Mouse (Mus musculus) kidney, postnatal 0 days (tissue): ENCODE data around the gene Gm21970. TPM values are rescaled to one million over a fixed set of nuclear protein-coding genes. Genes with fewer than 3 reads are reported as not detected.

Source experiments
- ATAC-seq: fragments of 200-750 bp; cut with Nextera tagmentation; replicated peaks from 2 replicates; pipeline ENCODE4 v1.8.0; 2017; ENCODE audit warnings: low read depth, moderate number of reproducible peaks, moderate TSS enrichment, moderate library complexity; ENCODE audit not compliant: low FRiP score
- DNase-seq: peaks from one replicate; pipeline ENCODE4 v3.0.0-alpha.2; 2016; ENCODE audit warnings: low spot score
- H3K27ac ChIP-seq: fragments of 300-500 bp; sonication (generic); 2 replicates; pipeline ENCODE4 v1.5.1; 2014; ENCODE audit warnings: mild to moderate bottlenecking
- H3K27me3 ChIP-seq: fragments of 300-500 bp; sonication (generic); 2 replicates; pipeline ENCODE4 v1.6.1; 2014; ENCODE audit warnings: low read length, mixed read lengths; ENCODE audit not compliant: insufficient read depth
- H3K36me3 ChIP-seq: fragments of 300-500 bp; sonication (generic); 2 replicates; pipeline ENCODE4 v1.6.1; 2014; ENCODE audit warnings: low read length, mixed read lengths; ENCODE audit not compliant: insufficient read depth
- H3K4me1 ChIP-seq: fragments of 300-500 bp; sonication (generic); replicated peaks from 2 replicates; pipeline ENCODE4 v1.6.1; 2014; ENCODE audit warnings: antibody characterized with exemption, low read length, mixed read lengths; ENCODE audit not compliant: insufficient read depth
- H3K4me2 ChIP-seq: fragments of 300-500 bp; sonication (generic); 2 replicates; pipeline ENCODE4 v1.6.1; 2014; ENCODE audit warnings: mild to moderate bottlenecking, low read length, moderate library complexity, mixed read lengths
- H3K4me3 ChIP-seq: fragments of 300-500 bp; sonication (generic); replicated peaks from 2 replicates; pipeline ENCODE4 v1.5.1; 2014; ENCODE audit warnings: low read depth, low read length
- H3K9ac ChIP-seq: fragments of 300-500 bp; sonication (generic); 2 replicates; pipeline ENCODE4 v1.6.1; 2014; ENCODE audit warnings: low read depth, low read length
- H3K9me3 ChIP-seq: fragments of 300-500 bp; sonication (generic); replicated peaks from 2 replicates; pipeline ENCODE4 v1.6.1; 2016; ENCODE audit warnings: low read length, inconsistent platforms, mixed read lengths
- CTCF ChIP-seq: IDR thresholded peaks from 2 replicates; pipeline ENCODE4 v1.5.1; 2016; ENCODE audit warnings: antibody characterized with exemption, low read depth, mild to moderate bottlenecking, moderate library complexity
- WGBS: fragments of 180-500 bp; shearing (Covaris S2); extraction: QIAGEN DNeasy Blood & Tissue Kit; methylation state at CpG from one replicate; pipeline ENCODE4 v1.1.7; 2014; 5-methylcytosine and 5-hydroxymethylcytosine counted together
- polyA plus RNA-seq: library from polyadenylated mRNA; unstranded; fragments of >200 nt; fragmentation: Nextera tagmentation; extraction: Ambion mirVana; gene quantifications from 2 replicates; pipeline ENCODE4 v1.2.1, GENCODE M21; 2015

Gm21970 gene
- polyA plus RNA-seq, 1 experiment from 2014 or later: not detected

DNA sequence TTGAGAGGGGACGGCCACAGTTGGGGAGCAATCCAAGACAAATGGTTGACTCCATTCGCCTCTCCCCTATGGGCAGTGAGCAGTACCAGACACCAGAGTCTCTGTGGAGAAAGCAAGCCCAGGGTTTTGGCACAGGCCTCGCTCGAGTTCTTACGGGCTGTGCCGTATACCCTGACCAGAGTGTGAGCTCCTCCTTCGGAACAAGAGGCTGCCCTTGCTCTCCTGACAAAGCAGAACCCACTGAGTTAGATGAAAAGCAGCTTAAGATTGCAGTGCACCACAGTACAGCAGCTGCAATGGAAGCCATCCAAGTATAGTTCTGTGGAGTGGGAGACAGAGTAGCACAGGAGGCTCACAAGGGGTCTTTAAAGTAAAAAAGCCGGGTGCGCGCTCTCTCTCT lies 14.8 kb upstream of the Gm21970 start:
- no peak overlapping the region for H3K4me3 ChIP-seq
- no peak overlapping the region for H3K9ac ChIP-seq
- H3K9me3 ChIP-seq: no peaks in the 10 kb centered on the region
- ATAC-seq: no peak
- no peak for DNase-seq
- H3K27me3 ChIP-seq: no peaks in the 10 kb centered on the region
- peaks cover 24% of the 10 kb centered on the region for H3K4me1 ChIP-seq
- H3K4me2 ChIP-seq: no peak overlapping the region
- H3K27ac ChIP-seq: no peak overlapping the region
- no peaks in the 10 kb centered on the region for H3K36me3 ChIP-seq
- WGBS: 85% methylated on average over 10 of the region's 10 CpGs
- TF ChIP-seq CTCF: no peak

DNA sequence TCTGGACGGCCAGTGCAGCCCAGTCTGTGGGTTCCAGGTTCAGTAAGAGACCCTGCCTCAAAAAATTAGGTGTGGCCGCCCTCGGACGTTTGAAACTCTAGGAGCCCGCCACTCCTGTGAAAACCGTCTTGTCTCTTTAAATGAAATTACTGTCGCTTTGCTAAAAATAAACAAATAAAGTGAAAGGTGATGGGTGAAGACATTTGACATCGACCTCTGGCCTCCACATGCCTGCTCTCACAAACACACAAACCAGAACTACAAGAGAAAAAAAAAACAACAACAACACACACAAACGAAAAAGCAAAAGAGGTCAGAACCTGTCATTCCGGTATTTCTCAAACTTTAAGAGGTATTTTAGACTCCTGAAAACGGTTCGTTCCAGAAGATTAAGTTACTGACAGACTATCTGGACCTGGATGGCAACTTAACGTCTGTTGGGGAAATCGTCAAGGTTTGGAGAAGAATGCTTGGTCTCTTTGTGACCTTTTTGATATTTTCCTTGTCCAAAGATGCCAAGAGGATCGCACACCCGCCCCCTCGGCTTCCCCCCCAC lies 13.0 kb upstream of the Gm21970 start:
- Histone ChIP-seq H3K9me3 (no peaks in the 10 kb centered on the region), H3K4me3 (no peak overlapping the region), H3K27me3 (no peaks in the 10 kb centered on the region), H3K9ac (no peak overlapping the region), H3K27ac (peak overlapping the region; percentile 82), H3K36me3 (0 out of 2 replicates have a peak, but pooled peaks cover 4% of the 10 kb centered on the region), H3K4me2 (peak overlapping the region; percentile 32), H3K4me1 (peaks cover 23% of the 10 kb centered on the region)
- WGBS: 21% methylated on average over 17 of the region's 17 CpGs
- TF ChIP-seq CTCF: no peak
- ATAC-seq (no peak), DNase-seq (peak; percentile 62)

GRCm38 (mm10) chr16:91378991-91379390 lies 12.5 kb upstream of the Gm21970 start:
- DNase-seq: peak; percentile 48
- Histone ChIP-seq H3K4me2 (peak overlapping the region; percentile 32), H3K4me3 (no peak overlapping the region)

GRCm38 (mm10) chr16:91379412-91379811 lies 12.1 kb upstream of the Gm21970 start:
- Histone ChIP-seq H3K4me2 (peak overlapping the region; percentile 32), H3K9me3 (no peaks in the 10 kb centered on the region), H3K36me3 (0 out of 2 replicates have a peak, but pooled peaks cover 9% of the 10 kb centered on the region), H3K9ac (no peak overlapping the region), H3K4me1 (peaks cover 15% of the 10 kb centered on the region), H3K27ac (peak overlapping the region; percentile 82), H3K4me3 (no peak overlapping the region), H3K27me3 (no peaks in the 10 kb centered on the region)
- TF ChIP-seq CTCF: no peak
- ATAC-seq (no peak), DNase-seq (no peak)
- 39% methylated on average over 3 of the region's 3 CpGs for WGBS

More at GRCm38 (mm10) chr16:91378991-91379390, 12.5 kb upstream of the Gm21970 start:
- Histone ChIP-seq H3K27me3 (no peaks in the 10 kb centered on the region), H3K36me3 (0 out of 2 replicates have a peak, but pooled peaks cover 6% of the 10 kb centered on the region), H3K9me3 (no peaks in the 10 kb centered on the region), H3K9ac (no peak overlapping the region), H3K27ac (peak overlapping the region; percentile 82), H3K4me1 (peaks cover 18% of the 10 kb centered on the region)
- ATAC-seq: peak; percentile 68
- no peak for TF ChIP-seq CTCF
- 15% methylated on average over 9 of the region's 9 CpGs for WGBS

DNA sequence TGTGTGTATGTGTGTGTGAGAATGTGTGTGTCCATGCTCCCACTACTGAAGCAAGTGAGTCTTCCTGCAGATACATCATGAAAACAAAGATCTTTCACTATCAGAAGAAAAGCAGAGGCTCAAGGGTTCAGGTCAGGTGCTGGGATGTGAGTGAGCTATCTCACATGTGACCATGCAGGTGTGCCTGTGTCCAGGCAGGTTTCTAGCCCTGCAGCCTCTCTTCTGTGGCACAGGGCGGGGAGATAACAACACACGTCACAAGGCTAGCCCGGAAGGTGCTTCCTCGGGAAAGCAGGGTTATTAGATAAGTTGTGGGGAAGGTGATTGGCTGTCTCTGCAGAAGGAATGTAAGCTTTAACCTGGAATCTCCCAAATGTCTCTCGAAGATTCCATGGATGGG lies 11.4 kb upstream of the Gm21970 start:
- H3K27ac ChIP-seq: no peak overlapping the region
- WGBS: 72% methylated on average over 5 of the region's 5 CpGs

DNA sequence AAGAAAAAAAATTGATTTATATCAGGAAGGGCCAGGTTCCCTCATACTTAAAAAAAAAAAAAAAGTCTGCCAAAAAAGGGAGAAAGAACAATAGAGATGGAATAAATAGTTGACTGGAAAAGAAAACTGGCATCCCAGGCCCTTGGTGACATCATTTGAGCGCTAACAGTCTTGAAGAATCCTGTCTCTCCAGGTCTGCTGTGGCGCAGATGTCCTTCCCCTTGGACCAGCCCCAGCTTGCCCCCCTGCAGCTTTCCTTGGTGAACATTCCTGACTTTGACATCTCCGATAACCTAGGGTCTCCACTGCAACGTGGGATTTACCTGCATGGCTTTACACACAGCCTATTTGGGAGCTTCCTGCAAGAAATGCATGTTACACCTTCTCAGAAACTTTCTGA lies 9.9 kb upstream of the Gm21970 start:
- ATAC-seq (no peak), DNase-seq (no peak)

More for the DNA sequence above, 11.4 kb upstream of the Gm21970 start:
- no peak for ATAC-seq
- Histone ChIP-seq H3K9me3 (no peaks in the 10 kb centered on the region), H3K4me3 (no peak overlapping the region), H3K36me3 (0 out of 2 replicates have a peak, but pooled peaks cover 9% of the 10 kb centered on the region), H3K27me3 (no peaks in the 10 kb centered on the region), H3K4me2 (no peak overlapping the region), H3K9ac (no peak overlapping the region), H3K4me1 (peaks cover 20% of the 10 kb centered on the region)
- DNase-seq: no peak
- TF ChIP-seq CTCF: no peak

More for the DNA sequence above, 9.9 kb upstream of the Gm21970 start:
- Histone ChIP-seq H3K27ac (no peak overlapping the region), H3K9ac (no peak overlapping the region), H3K36me3 (0 out of 2 replicates have a peak, but pooled peaks cover 9% of the 10 kb centered on the region), H3K27me3 (no peaks in the 10 kb centered on the region), H3K4me3 (no peak overlapping the region), H3K4me1 (peaks cover 21% of the 10 kb centered on the region), H3K4me2 (no peak overlapping the region), H3K9me3 (no peaks in the 10 kb centered on the region)
- TF ChIP-seq CTCF: no peak
- 77% methylated on average over 4 of the region's 4 CpGs for WGBS
